Mouse (Mus musculus) megakaryocyte, embryonic 14.5 days (primary cell): ENCODE results near the gene Pdzd3.

Experiments used
- FLI1 ChIP-seq: IDR thresholded peaks from 2 replicates; pipeline ENCODE4 v1.6.1; 2012; ENCODE audit warnings: low read length, inconsistent platforms, mixed read lengths
- GATA1 ChIP-seq: IDR thresholded peaks from 3 replicates; pipeline ENCODE4 v1.6.1; 2012; ENCODE audit warnings: mixed read lengths, low read length, inconsistent platforms, borderline replicate concordance

DNA sequence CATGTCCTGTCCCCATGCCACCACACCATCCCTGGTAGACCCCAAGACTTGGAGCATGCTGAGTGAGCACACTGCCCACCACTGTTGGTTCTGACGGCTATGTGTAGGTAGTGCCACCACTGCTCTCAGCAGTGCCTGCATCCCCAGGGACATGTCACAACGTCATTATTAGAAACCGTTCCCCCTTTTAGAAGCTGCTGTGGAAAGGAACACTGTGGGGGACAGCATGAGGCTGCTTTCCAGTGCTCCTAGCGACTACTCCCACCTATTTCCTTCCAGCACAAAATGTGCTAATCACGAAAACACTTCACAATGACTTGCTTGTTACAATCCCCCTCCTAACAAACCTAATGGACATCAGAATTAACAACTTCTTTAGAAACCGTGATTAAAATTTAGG, 25.3 kb downstream of the Pdzd3 start:
- TF ChIP-seq GATA1 (no peak), FLI1 (no peak)
